Mouse (Mus musculus) kidney, adult 2 months (tissue): ENCODE results near the gene Serf2.

Experiments
- CTCF ChIP-seq: fragments of 200-500 bp; conservative IDR thresholded peaks from 2 replicates; pipeline ENCODE4 v1.5.1; 2011; ENCODE audit warnings: low read depth, mild to moderate bottlenecking, control low read depth, low read length, moderate library complexity, mixed read lengths; ENCODE audit not compliant: insufficient read depth, insufficient read length
- POLR2A ChIP-seq: fragments of 200-500 bp; IDR thresholded peaks from one replicate; pipeline ENCODE4 v1.6.1; 2011; ENCODE audit warnings: low read depth, low read length, control low read depth

GRCm38 (mm10) chr2:121403296-121403695 lies 45.7 kb upstream of the Serf2 start:
- no peak for TF ChIP-seq CTCF
- TF ChIP-seq POLR2A, result no peak
